Mouse (Mus musculus) left cerebral cortex, postnatal 14 days (tissue): ENCODE results near the gene Efcab6. TPM values are rescaled to one million over a fixed set of nuclear protein-coding genes. Genes with fewer than 3 reads are reported as not detected.
A peak's percentile ranks its signal among the peaks of the same experiment; 100 is the strongest.

Source experiments
- DNase-seq, 2 experiments: peaks; one replicate each; pipeline ENCODE4 v3.0.0; 2021 to 2022; ENCODE audit warnings: low spot score in 2 of 2, mixed read lengths in 1 of 2
- intact Hi-C: fragments of 180-260 bp; cut with DNase I; formaldehyde crosslinking; loops from one replicate; pipeline ENCODE4 v1.15.1; 2025
- total RNA-seq, 2 experiments: library from RNA; stranded (reverse); gene quantifications; 2 replicates each; pipeline ENCODE4 v1.2.3; 2021

Efcab6 gene
- total RNA-seq, 2 experiments from 2014 or later = 15.6 to 19.8 TPM

- DNase-seq = peak in 1 of 2 experiments; percentile 48
- intact Hi-C loops = loop anchor here (5.0 kb wide), 1 partner anchor 41 kb away; no protein-coding TSS in a partner anchor
These were observed 222.0 kb downstream of the Efcab6 start for GRCm38 (mm10) chr15:83842915-83843789.

GRCm38 (mm10) chr15:83842419-83842818 lies 222.8 kb downstream of the Efcab6 start:
- intact Hi-C loops = loop anchor here (5.0 kb wide), 1 partner anchor 40 kb away; no protein-coding TSS in a partner anchor
- no peak for DNase-seq

GRCm38 (mm10) chr15:83840950-83841719 lies 224.0 kb downstream of the Efcab6 start:
- intact Hi-C loops = loop anchor here (5.0 kb wide), 1 partner anchor 39 kb away; no protein-coding TSS in a partner anchor
- peak in 1 of 2 experiments; percentile 69 for DNase-seq

GRCm38 (mm10) chr15:83832265-83832664 lies 232.9 kb downstream of the Efcab6 start:
- intact Hi-C loops = no loop called here
- no peak for DNase-seq

- intact Hi-C loops = no loop called here
These were observed 236.0 kb downstream of the Efcab6 start for GRCm38 (mm10) chr15:83829226-83829625.

GRCm38 (mm10) chr15:83828011-83828410 lies 237.2 kb downstream of the Efcab6 start:
- DNase-seq = no peak
- intact Hi-C loops = no loop called here

More at GRCm38 (mm10) chr15:83829226-83829625, 236.0 kb downstream of the Efcab6 start:
- peak in 1 of 2 experiments; percentile 57 for DNase-seq

Other genes starting within 250 kb of the Efcab6 start
- 100 to 1,000 TPM; 387 to 389 TPM for gene Sult4a1, start 40.4 kb upstream of the Efcab6 start, total RNA-seq
- gene Pnpla5, start 57.8 kb upstream of the Efcab6 start, total RNA-seq = not detected
- gene Pnpla3, start 102.5 kb upstream of the Efcab6 start, total RNA-seq = 10 to 100 TPM in 1 of 2 experiments, 1 to 10 TPM in 1; 7.6 to 10.2 TPM
- gene Samm50, start 126.9 kb upstream of the Efcab6 start, total RNA-seq = 10 to 100 TPM; 87.9 to 94.6 TPM
- gene Parvb, start 166.7 kb upstream of the Efcab6 start, total RNA-seq = 10 to 100 TPM; 28.4 to 28.7 TPM